Mouse (Mus musculus): ENCODE results near the gene Tyrp1. TPM values are rescaled to one million over a fixed set of nuclear protein-coding genes. Genes with fewer than 3 reads are reported as not detected.

Tyrp1 gene
- not detected for polyA plus RNA-seq (2014; fragmentation: Illumina TruSeq; extraction: RNeasy Lipid Tissue Mini Kit (QIAGEN cat#74804); ENCODE audit: low read depth, low replicate concordance)

DNA sequence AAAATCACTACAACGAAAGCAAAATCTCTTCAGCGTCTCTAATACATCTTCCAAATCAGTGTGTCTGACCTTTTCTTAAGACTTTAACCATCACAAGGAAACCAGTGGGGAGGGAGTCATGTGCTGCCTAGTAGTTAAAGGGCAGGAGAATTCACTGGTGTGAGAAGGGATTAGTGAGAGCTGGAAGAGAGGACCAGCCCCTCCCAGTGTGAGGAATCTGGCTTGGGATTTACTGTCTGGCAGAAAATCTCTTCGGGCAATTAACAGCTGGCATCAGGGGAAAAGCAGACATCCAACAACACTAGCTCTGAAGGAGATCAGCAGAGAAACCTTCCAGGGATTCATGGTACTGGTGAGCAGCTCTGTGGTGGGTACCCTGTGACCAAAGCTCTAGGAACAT is at the start of gene Tyrp1:
Gene Tyrp1, plus strand, starts transcription at position 74 of the 400 bp plus-strand sequence.

Other genes starting within 250 kb of the Tyrp1 start
- gene Lurap1l, start 76.5 kb downstream of the Tyrp1 start, polyA plus RNA-seq (2014; fragmentation: Illumina TruSeq; extraction: RNeasy Lipid Tissue Mini Kit (QIAGEN cat#74804); ENCODE audit: low read depth, low replicate concordance), result 15.5 TPM

All from kidney, adult 10 weeks (tissue).